Mouse (Mus musculus) small intestine, adult 2 months (tissue): Measurements from ENCODE around the gene Klri1.

Source experiments
- CTCF ChIP-seq: fragments of 200-500 bp; IDR thresholded peaks from 2 replicates; pipeline ENCODE4 v1.5.1; 2012; ENCODE audit warnings: low read depth, mild to moderate bottlenecking, control low read depth, inconsistent platforms, low read length, moderate library complexity, mixed read lengths; ENCODE audit not compliant: insufficient replicate concordance, insufficient read length; ENCODE audit errors: extremely low read depth
- POLR2A ChIP-seq: fragments of 200-500 bp; IDR thresholded peaks from 2 replicates; pipeline ENCODE4 v1.6.1; 2012; ENCODE audit warnings: low read depth, mild to moderate bottlenecking, control low read depth, inconsistent platforms, low read length, moderate library complexity

GRCm38 (mm10) chr6:129746151-129746550 is 29.2 kb upstream of the Klri1 start:
- TF ChIP-seq CTCF = no peak
- no peak for TF ChIP-seq POLR2A
